Mouse (Mus musculus): Measurements from ENCODE around the gene Csnk1d.

Csnk1d gene

DNA sequence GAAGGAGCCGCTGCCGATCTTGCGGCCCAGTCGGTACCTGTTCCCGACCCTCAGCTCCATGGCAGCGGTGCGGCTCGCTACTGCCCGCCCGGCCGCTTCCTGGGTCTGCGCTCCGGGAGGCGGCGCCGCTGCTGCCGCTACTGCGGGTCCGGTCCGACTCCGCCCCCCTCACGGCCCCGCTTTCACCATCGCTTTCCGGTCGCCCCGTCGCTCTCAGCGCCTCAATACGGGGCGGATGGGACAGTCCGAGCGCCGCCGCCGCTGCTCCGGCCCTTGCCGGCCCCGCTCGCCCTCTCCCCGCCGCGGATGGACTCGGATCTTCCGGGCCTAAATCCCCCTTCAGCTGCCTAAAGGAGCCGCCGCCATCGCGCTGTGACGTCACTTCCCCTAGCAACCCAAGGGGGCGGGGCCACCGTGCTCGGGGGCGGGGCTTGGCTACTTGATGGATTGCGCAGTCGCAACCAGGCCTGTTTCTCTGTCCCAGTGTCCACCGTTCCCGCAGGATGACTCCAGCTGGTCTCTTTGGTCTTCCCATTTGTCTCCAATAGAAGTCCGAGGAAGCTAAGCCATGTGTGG lies at the start of gene Csnk1d:
Csnk1d (minus strand) TSS at position 380 of the 576 bp plus-strand sequence.
- DNase-seq: peak; percentile 100

- no peak for DNase-seq
Measured at GRCm38 (mm10) chr11:121039302-121039701, 48.2 kb upstream of the Csnk1d start, which contains the start of gene Cd7. Gene Cd7 (minus strand): TSS chr11:121039418.

- DNase-seq: no peak
Measured at GRCm38 (mm10) chr11:121038366-121039240, 47.5 kb upstream of the Csnk1d start.

DNA sequence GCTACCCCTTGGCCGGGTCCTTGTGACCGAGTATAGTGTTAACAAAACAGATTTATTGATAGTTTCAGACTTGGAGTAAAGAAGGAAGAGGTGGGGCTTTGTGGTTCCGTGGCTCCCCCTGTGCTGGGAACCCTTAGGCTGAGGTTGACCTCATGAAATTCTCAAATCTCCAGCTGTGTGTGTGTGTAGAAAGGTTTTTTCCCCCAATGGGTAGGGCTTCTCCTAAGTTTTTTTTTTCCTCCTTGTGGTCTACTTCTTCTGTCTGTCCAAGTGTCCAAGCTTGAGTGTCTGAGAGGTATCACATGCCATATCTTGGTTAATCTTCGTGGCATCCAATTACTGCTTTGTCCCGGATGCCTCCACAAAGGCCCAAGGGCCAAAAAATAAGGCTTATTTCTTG lies 42.0 kb upstream of the Csnk1d start:
- no peak for DNase-seq

- no peak for DNase-seq
Measured at GRCm38 (mm10) chr11:121027259-121027658, 36.1 kb upstream of the Csnk1d start.

DNA sequence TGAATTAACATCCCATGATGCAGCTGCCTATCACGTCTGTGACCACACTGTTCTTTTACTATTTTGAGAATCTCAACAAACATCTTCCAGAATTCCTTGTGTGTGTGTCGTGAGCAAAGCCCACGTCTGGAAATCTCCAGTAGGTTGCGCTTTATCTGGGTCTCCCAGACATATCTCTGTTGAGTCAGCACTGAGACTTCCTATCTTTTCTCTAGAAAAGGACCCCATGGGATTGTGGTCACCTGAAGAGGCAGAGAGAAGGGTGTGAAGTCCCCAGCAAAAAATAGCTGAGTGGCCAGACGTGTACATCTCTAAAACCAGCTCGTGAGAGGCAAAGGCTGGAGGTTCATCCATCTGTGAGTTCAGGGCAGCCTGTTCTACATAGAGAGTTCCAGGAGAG lies 33.0 kb upstream of the Csnk1d start:
- no peak for DNase-seq

DNA sequence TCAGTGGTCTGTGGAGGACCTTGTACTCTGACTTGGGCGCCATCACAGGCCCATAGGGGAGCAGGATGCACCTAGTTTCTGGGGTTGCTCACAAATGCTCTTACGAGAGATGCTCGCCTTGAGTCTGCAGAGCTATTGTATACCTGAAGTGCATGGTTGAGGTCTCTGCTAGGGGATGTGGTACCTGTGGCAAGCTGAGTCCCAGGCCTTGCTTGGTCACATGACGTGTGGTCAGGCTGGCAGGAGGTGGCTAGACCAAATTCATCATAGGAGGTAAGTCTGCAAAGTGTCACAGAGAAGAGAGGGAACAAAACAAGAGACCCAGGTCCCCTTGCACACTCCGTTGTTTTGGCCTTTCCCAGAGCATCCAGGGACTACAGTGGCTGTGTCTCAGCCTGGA lies 28.4 kb upstream of the Csnk1d start:
- no peak for DNase-seq

DNA sequence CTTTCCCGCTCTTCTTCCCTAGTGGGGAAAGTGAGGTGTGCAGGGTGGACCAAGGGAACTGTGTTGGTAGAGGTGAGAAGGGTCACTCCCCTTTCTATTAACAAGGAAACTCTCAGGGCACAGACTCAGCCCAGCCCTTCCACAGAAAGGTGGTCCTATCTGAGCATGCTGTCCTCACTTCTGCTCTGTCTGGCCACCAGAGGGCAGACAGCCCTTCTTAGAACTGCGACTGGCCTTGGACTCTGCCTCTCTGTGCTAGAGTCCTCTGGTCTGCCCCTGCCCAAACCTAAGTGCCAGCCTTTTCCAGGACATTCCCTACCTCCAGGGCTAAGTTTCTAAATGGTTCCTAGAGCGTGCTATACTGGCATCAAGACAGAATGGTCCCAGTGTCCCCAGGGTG lies 26.6 kb upstream of the Csnk1d start:
- DNase-seq: peak; percentile 63 to 75

- peak in 1 of 2 experiments; percentile 22 for DNase-seq
Measured at GRCm38 (mm10) chr11:121015472-121015871, 24.3 kb upstream of the Csnk1d start.

GRCm38 (mm10) chr11:121014896-121015300 lies 23.8 kb upstream of the Csnk1d start:
- DNase-seq: peak; percentile 75 to 80

DNA sequence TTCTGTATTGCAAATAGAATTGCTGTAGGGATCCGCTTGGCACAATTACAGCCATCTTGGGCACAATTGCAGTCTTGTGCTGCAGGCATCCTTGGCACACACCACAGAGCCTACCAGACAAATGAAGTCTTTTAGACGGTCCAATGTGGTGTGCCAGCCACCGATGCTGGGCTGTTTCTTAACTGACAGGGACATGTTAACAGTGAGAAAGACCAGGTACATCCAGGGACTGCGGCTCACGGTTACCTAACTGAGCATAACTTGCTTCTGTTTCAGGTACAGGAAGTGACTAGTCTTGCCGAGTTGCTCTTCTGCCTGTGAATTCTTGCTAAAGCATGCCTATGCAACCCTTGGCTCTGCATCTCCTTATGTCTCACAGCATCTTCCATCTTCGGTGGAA lies 22.5 kb upstream of the Csnk1d start:
- peak in 1 of 2 experiments; percentile 9 for DNase-seq

GRCm38 (mm10) chr11:121010044-121010755 lies 19.1 kb upstream of the Csnk1d start:
- no peak for DNase-seq

GRCm38 (mm10) chr11:121006184-121006583 lies 15.1 kb upstream of the Csnk1d start:
- DNase-seq: no peak

GRCm38 (mm10) chr11:121004281-121004680 lies 13.2 kb upstream of the Csnk1d start:
- DNase-seq: no peak

DNA sequence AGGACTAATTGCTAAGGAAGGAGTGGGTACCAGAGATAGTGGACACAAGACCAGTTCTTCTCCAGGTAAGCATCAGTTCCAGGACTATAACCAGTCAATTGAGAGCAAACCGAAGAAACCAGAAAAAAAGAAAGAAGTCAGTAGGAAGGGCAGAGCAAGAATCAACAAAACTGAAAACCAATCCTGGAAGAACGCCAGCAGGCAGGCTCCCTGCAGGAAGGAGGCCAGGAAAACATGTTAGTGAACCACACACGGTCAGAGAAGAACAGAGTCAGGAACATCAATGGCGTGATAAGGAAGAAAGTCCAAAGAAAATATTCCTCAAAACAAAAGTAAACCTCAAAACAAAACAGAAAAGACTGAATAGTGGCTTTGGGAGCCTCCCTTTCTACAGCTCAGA lies 10.8 kb upstream of the Csnk1d start:
- peak in 1 of 2 experiments; percentile 45 for DNase-seq

GRCm38 (mm10) chr11:120994741-120995140 lies 3.6 kb upstream of the Csnk1d start:
- DNase-seq: no peak

GRCm38 (mm10) chr11:120993586-120993985 lies 2.5 kb upstream of the Csnk1d start:
- DNase-seq: no peak

DNA sequence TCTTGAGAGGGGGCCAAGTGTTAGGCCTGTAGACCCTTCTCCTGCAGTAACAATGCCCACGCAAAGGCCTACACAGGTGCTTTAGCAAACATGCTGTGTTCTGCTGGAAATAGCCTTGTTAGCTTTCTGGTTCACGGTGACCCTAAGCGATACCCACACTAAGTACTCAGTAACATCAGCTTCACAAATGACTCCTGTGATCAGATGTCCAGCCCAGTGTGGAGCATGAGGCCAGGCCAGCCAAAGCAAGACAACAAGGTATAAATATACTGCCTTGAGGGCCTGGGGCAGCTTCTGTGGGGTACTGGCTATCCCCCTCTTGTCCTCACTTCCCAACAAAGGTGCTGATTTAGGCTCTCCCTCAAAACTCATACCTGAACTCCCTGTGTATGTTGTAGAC lies 1.9 kb upstream of the Csnk1d start:
- no peak for DNase-seq

DNA sequence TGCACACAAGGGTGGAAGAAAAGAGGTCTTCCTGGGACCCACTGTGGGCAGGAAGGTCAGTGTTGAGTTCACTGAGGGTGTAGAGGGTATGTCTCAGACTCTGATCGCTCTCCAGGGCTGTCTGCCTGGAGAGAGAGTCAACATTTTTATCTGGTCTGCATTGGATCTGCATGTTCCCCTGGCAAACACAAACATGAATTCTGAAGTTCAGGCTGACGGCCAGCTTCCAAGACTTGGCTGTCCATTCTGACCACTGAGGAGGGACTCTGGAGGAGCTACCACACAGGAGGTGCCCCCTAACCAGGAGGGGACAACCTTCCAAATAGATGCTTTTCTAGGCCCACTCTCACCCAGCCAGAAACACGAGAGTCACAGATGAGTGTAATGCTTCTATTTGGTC lies 661 bp upstream of the Csnk1d start:
- peak in 1 of 2 experiments; percentile 39 for DNase-seq

- DNase-seq: peak; percentile 39 to 59
Measured at GRCm38 (mm10) chr11:120990126-120990781, 876 bp downstream of the Csnk1d start.

- DNase-seq: no peak
Measured at GRCm38 (mm10) chr11:120989523-120989922, 1.6 kb downstream of the Csnk1d start.

DNA sequence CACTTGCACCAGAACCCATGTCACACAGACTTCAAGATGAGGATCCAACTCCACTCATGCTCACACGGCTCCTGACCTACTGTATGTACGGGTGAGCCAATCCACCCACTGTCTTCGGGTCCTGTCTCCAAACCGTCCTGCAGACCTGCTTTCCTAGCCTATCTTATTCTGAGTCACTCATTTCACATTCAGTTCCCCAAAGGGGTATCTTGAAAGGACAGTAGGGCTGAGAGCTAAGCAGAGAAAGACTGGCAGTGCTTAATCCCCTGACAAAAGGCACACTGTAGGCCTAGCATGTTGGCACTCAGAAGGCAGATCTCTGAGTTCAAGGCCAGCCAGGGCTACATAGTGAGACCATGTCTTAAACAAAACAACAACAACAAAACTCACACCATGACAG lies 2.7 kb downstream of the Csnk1d start:
- no peak for DNase-seq

DNA sequence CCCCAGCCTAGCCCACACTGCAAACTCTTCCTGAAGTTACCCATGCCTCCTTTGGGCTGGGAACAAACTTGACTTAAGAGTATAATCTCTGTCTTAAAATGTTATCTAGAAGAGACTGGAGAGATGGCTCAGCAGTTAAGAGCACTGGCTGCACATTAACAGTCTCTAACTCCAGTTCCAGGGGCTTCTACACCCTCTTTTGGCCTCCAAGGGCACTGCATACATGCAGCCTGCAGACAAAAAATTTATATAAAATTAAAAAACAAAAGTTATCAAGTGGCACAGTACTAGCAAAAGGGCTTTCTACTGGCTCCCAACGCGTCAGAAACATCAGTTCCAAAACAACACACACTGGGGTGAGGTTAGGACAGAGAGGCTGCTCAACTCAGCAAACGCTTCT lies 3.5 kb downstream of the Csnk1d start:
- DNase-seq: peak in 1 of 2 experiments; percentile 12

All from cerebellum, postnatal 25 days (tissue).